Mouse (Mus musculus) central nervous system, embryonic 11.5 days (tissue): ENCODE data around the gene Usp35. TPM values are rescaled to one million over a fixed set of nuclear protein-coding genes. Genes with fewer than 3 reads are reported as not detected.

Experiments
- polyA plus RNA-seq: library from polyadenylated mRNA; depleted of rRNA; stranded (reverse); fragments of >200 nt; gene quantifications from 2 replicates; pipeline ENCODE4 v1.2.3, GENCODE M21; 2012; rRNA removed

The Usp35 gene
- 6.8 and 7.6 TPM in 2 replicates for polyA plus RNA-seq

GRCm38 (mm10) chr7:97331726-97332666 lies at the start of gene Usp35, which contains the start of gene Kctd21:
Usp35 (minus strand) TSS chr7:97332020.
Kctd21 (plus strand) TSS chr7:97332327.

Other genes starting within 250 kb of the Usp35 start
- gene Kctd21, start 307 bp upstream of the Usp35 start, polyA plus RNA-seq, result 3.7 and 4.7 TPM in 2 replicates
- gene Alg8, start 39.6 kb upstream of the Usp35 start, polyA plus RNA-seq, result 49.5 and 51.1 TPM in 2 replicates
- gene Ndufc2, start 68.0 kb upstream of the Usp35 start, polyA plus RNA-seq, result 244 and 291 TPM in 2 replicates
- 0.09 and 0.11 TPM in 2 replicates for gene Thrsp, start 85.7 kb upstream of the Usp35 start, polyA plus RNA-seq
- 3.0 and 4.0 TPM in 2 replicates for gene Kctd14, start 119.3 kb upstream of the Usp35 start, polyA plus RNA-seq
- 63.1 and 80.0 TPM in 2 replicates for gene Ints4, start 148.9 kb upstream of the Usp35 start, polyA plus RNA-seq
- gene Aamdc, start 247.5 kb upstream of the Usp35 start, polyA plus RNA-seq, result 33.8 and 35.4 TPM in 2 replicates
- gene Rsf1, start 247.9 kb upstream of the Usp35 start, polyA plus RNA-seq, result 20.9 and 40.3 TPM in 2 replicates